Mouse (Mus musculus): ENCODE results near the gene Il4i1. TPM values are rescaled to one million over a fixed set of nuclear protein-coding genes. Genes with fewer than 3 reads are reported as not detected.

The Il4i1 gene
- total RNA-seq, 2 experiments from 2014 or later = 1.0 to 6.4 TPM

GRCm38 (mm10) chr7:44884637-44885036 is 68.5 kb downstream of the Il4i1 start:
- intact Hi-C loops (cut with DNase I) = no loop called here

DNA sequence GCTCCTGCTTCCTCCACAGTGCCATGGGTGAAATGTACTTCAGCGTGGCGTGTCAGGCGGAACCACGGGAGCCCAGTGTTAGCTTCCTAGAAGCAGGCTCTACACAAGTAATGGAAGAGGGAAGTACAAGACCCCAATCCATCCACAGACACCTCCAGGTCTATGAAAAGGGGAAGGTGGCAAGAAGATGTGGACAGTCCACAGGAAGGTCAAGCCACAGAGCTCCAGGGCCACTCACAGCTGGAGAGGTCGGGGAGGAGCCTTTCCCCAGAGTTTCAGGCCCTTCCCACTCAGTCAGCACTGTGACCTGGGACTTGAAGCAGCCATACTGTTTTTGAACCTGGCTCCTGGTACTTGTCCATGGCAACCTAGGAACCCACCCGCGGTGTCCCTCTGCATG is 70.8 kb downstream of the Il4i1 start:
- intact Hi-C loops (cut with DNase I) = no loop called here
- no peak for DNase-seq

More at GRCm38 (mm10) chr7:44884637-44885036, 68.5 kb downstream of the Il4i1 start:
- no peak for DNase-seq

GRCm38 (mm10) chr7:44888256-44889105 is 72.3 kb downstream of the Il4i1 start:
- DNase-seq = no peak
- intact Hi-C loops (cut with DNase I) = no loop called here

DNA sequence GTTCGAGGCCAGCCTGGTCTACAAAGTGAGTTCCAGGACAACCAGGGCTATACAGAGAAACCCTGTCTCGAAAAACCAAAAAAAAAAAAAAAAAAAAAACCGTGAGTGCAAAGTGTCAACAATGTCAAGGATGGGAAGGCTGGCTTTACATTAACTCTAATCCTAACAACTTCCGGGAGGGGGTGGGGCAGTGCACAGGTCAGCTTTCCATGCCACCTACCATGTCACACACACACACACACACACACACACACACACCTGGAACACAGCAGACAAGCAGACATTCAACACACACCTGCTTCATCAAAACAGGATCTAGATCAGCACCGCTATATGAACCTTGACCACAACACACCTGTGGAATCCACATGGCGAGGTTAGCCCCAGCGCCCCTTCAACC is 74.0 kb downstream of the Il4i1 start:
- no peak for DNase-seq
- intact Hi-C loops (cut with DNase I) = no loop called here

Small RNA genes within 50 kb of the gene (microRNA-seq; reads per million reads assigned to microRNA genes)
- gene Mir707 = 0 reads per million in 2 experiments

Other genes with a start within 250 kb of the Il4i1 start
- under 1 TPM; 0.30 to 0.54 TPM for gene Napsa, start 244.0 kb upstream of the Il4i1 start, total RNA-seq (2021)
- 1 to 10 TPM; 5.3 to 5.7 TPM for gene Kcnc3, start 225.7 kb upstream of the Il4i1 start, total RNA-seq (2021)
- gene Myh14, start 145.5 kb upstream of the Il4i1 start, total RNA-seq (2021) = 10 to 100 TPM; 22.5 to 29.7 TPM
- gene Izumo2, start 107.6 kb upstream of the Il4i1 start, total RNA-seq (2021) = not detected
- 10 to 100 TPM; 16.1 to 18.6 TPM for gene Vrk3, start 68.0 kb upstream of the Il4i1 start, total RNA-seq (2021)
- not detected for gene Zfp473, start 65.3 kb upstream of the Il4i1 start, total RNA-seq (2021)
- gene Nup62, start 299 bp upstream of the Il4i1 start, total RNA-seq (2021) = 10 to 100 TPM; 19.6 to 20.0 TPM
- 10 to 100 TPM; 55.2 to 69.3 TPM for gene Atf5, start 271 bp downstream of the Il4i1 start, total RNA-seq (2021)
- 100 to 1,000 TPM; 111 to 122 TPM for gene Akt1s1, start 32.6 kb downstream of the Il4i1 start, total RNA-seq (2021)
- gene Tbc1d17, start 32.7 kb downstream of the Il4i1 start, total RNA-seq (2021) = 10 to 100 TPM; 42.4 to 53.4 TPM
- gene Pnkp, start 40.8 kb downstream of the Il4i1 start, total RNA-seq (2021) = 10 to 100 TPM; 14.9 to 18.7 TPM
- 100 to 1,000 TPM; 129 to 153 TPM for gene Ptov1, start 53.4 kb downstream of the Il4i1 start, total RNA-seq (2021)
- gene Med25, start 76.3 kb downstream of the Il4i1 start, total RNA-seq (2021) = 10 to 100 TPM; 54.0 to 57.5 TPM
- gene Fuz, start 79.7 kb downstream of the Il4i1 start, total RNA-seq (2021) = 10 to 100 TPM; 17.3 to 18.1 TPM
- 10 to 100 TPM; 55.0 to 56.3 TPM for gene Ap2a1, start 113.1 kb downstream of the Il4i1 start, total RNA-seq (2021)
- gene Tsks, start 126.8 kb downstream of the Il4i1 start, total RNA-seq (2021) = not detected
- 1 to 10 TPM; 1.2 to 1.8 TPM for gene Cpt1c, start 158.5 kb downstream of the Il4i1 start, total RNA-seq (2021)
- gene Prmt1, start 170.2 kb downstream of the Il4i1 start, total RNA-seq (2021) = 100 to 1,000 TPM; 105 to 123 TPM
- gene Irf3, start 181.3 kb downstream of the Il4i1 start, total RNA-seq (2021) = 10 to 100 TPM; 18.3 to 20.3 TPM
- 1 to 10 TPM; 8.0 to 8.9 TPM for gene Bcl2l12, start 182.3 kb downstream of the Il4i1 start, total RNA-seq (2021)
- gene Scaf1, start 200.0 kb downstream of the Il4i1 start, total RNA-seq (2021) = 10 to 100 TPM; 36.9 to 40.2 TPM
- 10 to 100 TPM; 20.6 to 21.8 TPM for gene Rras, start 201.6 kb downstream of the Il4i1 start, total RNA-seq (2021)
- gene Prr12, start 236.5 kb downstream of the Il4i1 start, total RNA-seq (2021) = 10 to 100 TPM; 11.3 to 14.1 TPM
- 10 to 100 TPM; 29.0 to 30.8 TPM for gene Nosip, start 246.0 kb downstream of the Il4i1 start, total RNA-seq (2021)
- 1 to 10 TPM; 8.0 to 8.8 TPM for gene Prrg2, start 246.3 kb downstream of the Il4i1 start, total RNA-seq (2021)

Data from gastrocnemius, postnatal 36 days (tissue).